Mouse (Mus musculus) forebrain, embryonic 15.5 days (tissue): ENCODE measurements at regions not wholly inside any gene's neighbourhood (a gene's known extent, or its start where the extent isn't known, plus 50 kb on each side); places are given as distances from the start of the nearest gene placed in this dataset.

ENCODE experiments used
- ATAC-seq: fragments of 200-750 bp; cut with Nextera tagmentation; replicated peaks from 2 replicates; pipeline ENCODE4 v1.8.0; 2017; ENCODE audit warnings: mild to moderate bottlenecking, moderate TSS enrichment, moderate library complexity
- H3K27ac ChIP-seq: fragments of 300-500 bp; sonication (generic); replicated peaks from 2 replicates; pipeline ENCODE4 v1.5.1; 2015; ENCODE audit warnings: mild to moderate bottlenecking, inconsistent platforms
- H3K27me3 ChIP-seq: fragments of 300-500 bp; sonication (generic); 2 replicates; pipeline ENCODE4 v1.6.1; 2015; ENCODE audit warnings: inconsistent platforms
- H3K36me3 ChIP-seq: fragments of 300-500 bp; sonication (generic); 2 replicates; pipeline ENCODE4 v1.6.1; 2015; ENCODE audit warnings: mild to moderate bottlenecking, inconsistent platforms
- H3K4me1 ChIP-seq: fragments of 300-500 bp; sonication (generic); 2 replicates; pipeline ENCODE4 v1.6.1; 2015; ENCODE audit warnings: inconsistent platforms
- H3K4me2 ChIP-seq: fragments of 300-500 bp; sonication (generic); replicated peaks from 2 replicates; pipeline ENCODE4 v1.6.1; 2015; ENCODE audit warnings: mild to moderate bottlenecking, inconsistent platforms
- H3K4me3 ChIP-seq: fragments of 300-500 bp; sonication (generic); 2 replicates; pipeline ENCODE4 v1.5.1; 2015; ENCODE audit warnings: mild to moderate bottlenecking, inconsistent platforms
- H3K9ac ChIP-seq: fragments of 300-500 bp; sonication (generic); replicated peaks from 2 replicates; pipeline ENCODE4 v1.6.1; 2015; ENCODE audit warnings: mild to moderate bottlenecking, inconsistent platforms
- H3K9me3 ChIP-seq: fragments of 300-500 bp; sonication (generic); 2 replicates; pipeline ENCODE4 v1.6.1; 2016; ENCODE audit warnings: inconsistent platforms
- WGBS: fragments of 180-500 bp; shearing (Covaris S2); methylation state at CpG from one replicate; pipeline ENCODE4 v1.1.7; 2015; ENCODE audit warnings: mixed read lengths; 5-methylcytosine and 5-hydroxymethylcytosine counted together

GRCm38 (mm10) chr4:69197577-69197976 lies 243.4 kb upstream of the Brinp1 start:
- H3K4me3 ChIP-seq, result no peak overlapping the region
- no peak for ATAC-seq
- H3K9me3 ChIP-seq, result no peaks in the 10 kb centered on the region
- H3K4me1 ChIP-seq, result peaks cover 3% of the 10 kb centered on the region
- no peak overlapping the region for H3K27ac ChIP-seq
- 71% methylated on average over 1 of the region's 1 CpGs for WGBS
- H3K27me3 ChIP-seq, result no peaks in the 10 kb centered on the region
- no peaks in the 10 kb centered on the region for H3K36me3 ChIP-seq
- H3K9ac ChIP-seq, result no peak overlapping the region
- H3K4me2 ChIP-seq, result no peak overlapping the region

- no peak overlapping the region for H3K27ac ChIP-seq
- WGBS, result 86% methylated on average over 1 of the region's 1 CpGs
- H3K9me3 ChIP-seq, result no peaks in the 10 kb centered on the region
- peak overlapping the region; percentile 73 for H3K4me2 ChIP-seq
- peaks cover 3% of the 10 kb centered on the region for H3K4me1 ChIP-seq
- peak overlapping the region; percentile 64 for H3K9ac ChIP-seq
- H3K36me3 ChIP-seq, result no peaks in the 10 kb centered on the region
- H3K4me3 ChIP-seq, result peak overlapping the region; percentile 46
- no peaks in the 10 kb centered on the region for H3K27me3 ChIP-seq
- ATAC-seq, result no peak; the same call in 1 of the 2 replicates
Measured at GRCm38 (mm10) chr4:69196094-69196493, 241.9 kb upstream of the Brinp1 start.

GRCm38 (mm10) chr4:69195645-69196044 lies 241.4 kb upstream of the Brinp1 start:
- WGBS, result 1% methylated on average over 13 of the region's 13 CpGs
- H3K9ac ChIP-seq, result peak overlapping the region; percentile 64
- H3K36me3 ChIP-seq, result no peaks in the 10 kb centered on the region
- H3K27ac ChIP-seq, result peak overlapping the region; percentile 62
- peak overlapping the region; percentile 46 for H3K4me3 ChIP-seq
- ATAC-seq, result peak; percentile 97
- H3K4me1 ChIP-seq, result peaks cover 3% of the 10 kb centered on the region
- H3K27me3 ChIP-seq, result no peaks in the 10 kb centered on the region
- H3K9me3 ChIP-seq, result no peaks in the 10 kb centered on the region
- H3K4me2 ChIP-seq, result peak overlapping the region; percentile 73
